Mouse (Mus musculus): Measurements from ENCODE around the gene Dhrs3. TPM values are rescaled to one million over a fixed set of nuclear protein-coding genes. Genes with fewer than 3 reads are reported as not detected.

The Dhrs3 gene
- total RNA-seq, 4 experiments from 2014 or later, result 30.2 to 35.8 (median 32.5) TPM

- DNase-seq (ENCODE audit: low spot score in 2 of 2), result no peak
These were observed 44.0 kb downstream of the Dhrs3 start for GRCm38 (mm10) chr4:144936563-144937154.

GRCm38 (mm10) chr4:144939847-144940411 is 47.3 kb downstream of the Dhrs3 start:
- no peak for DNase-seq (ENCODE audit: low spot score in 2 of 2)

DNA sequence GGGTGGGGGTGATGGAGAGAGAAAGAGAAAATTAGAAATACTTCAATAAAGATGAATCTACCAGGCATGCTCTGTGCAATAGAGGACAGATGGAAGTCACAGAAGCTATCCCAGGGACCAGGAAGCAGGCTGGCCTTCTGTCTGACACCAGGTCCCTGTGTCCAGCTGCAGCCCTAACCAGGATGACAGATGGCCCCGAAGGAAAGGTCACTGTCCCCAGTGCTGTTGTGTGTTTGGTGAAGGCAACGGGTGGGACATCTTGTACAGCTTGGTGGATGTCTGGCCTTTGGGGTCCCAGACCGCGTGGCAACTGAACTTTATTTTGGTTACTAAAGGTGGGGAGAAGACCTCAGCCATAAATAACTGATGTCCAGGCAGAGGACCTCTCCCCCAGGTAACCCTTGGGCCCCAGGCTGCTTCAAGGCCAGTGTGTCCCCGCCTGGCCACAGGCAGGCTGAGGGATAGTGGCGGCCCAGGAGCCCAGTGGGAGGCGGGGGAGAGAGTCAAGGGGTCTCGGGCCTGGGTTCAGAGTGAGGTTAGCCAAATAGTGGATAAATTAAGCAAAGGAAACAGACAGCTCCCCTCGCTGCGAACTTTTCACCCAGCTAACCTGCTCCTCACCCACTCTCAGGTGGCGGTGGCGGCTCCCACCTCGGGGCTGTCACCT is 48.3 kb downstream of the Dhrs3 start:
- no peak for DNase-seq (ENCODE audit: low spot score in 2 of 2)

GRCm38 (mm10) chr4:144942433-144942832 is 49.8 kb downstream of the Dhrs3 start:
- no peak for DNase-seq (ENCODE audit: low spot score in 2 of 2)

- DNase-seq (ENCODE audit: low spot score in 2 of 2), result no peak
These were observed 50.6 kb downstream of the Dhrs3 start for GRCm38 (mm10) chr4:144943273-144943672.

- DNase-seq (ENCODE audit: low spot score in 2 of 2), result no peak
These were observed 55.2 kb downstream of the Dhrs3 start for GRCm38 (mm10) chr4:144947738-144948390.

DNA sequence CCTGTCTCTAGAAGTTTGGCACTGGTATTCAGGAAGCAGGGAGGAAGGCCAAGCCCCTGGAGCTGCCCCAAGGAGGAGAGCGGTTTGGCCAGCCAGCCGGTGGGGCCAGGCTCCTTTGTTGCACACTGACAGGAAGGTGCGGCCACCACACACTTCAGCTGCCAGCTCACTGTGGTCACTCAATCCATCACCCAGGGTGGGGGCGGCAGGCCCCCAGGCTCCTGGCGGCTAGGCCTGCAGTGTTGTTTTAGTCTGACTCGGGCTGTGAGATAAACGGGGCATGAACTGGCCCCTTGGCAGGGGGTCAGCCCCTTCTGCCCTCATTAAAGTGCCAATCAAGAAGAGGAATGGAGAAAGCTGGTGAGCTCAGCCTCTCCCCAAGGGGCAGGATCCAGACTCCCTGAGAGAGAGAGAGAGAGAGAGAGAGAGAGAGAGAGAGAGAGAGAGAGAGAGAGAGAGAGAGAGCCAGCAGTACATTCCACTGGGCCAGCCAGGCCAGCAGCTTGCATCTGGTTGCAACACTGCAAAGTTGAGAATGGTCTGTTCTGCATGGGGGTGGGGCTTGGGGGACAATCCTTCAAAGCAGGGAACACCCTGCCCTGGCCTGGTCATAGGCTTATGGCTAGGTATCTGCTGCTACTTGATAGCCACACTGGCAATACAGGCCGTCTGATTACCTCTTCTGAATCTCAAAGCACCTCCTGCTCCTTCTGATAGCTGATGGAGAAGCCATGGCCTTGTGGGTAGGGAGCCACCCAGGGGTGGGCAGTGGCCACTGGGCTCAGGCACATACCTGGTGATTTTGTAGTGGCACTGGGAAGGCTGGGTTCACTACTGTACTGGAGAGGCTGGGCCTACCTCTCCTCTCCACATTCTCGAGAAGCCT is 57.1 kb downstream of the Dhrs3 start:
- DNase-seq (ENCODE audit: low spot score in 2 of 2), result no peak

GRCm38 (mm10) chr4:144950327-144950711 is 57.7 kb downstream of the Dhrs3 start:
- DNase-seq (ENCODE audit: low spot score in 2 of 2), result no peak

- no peak for DNase-seq (ENCODE audit: low spot score in 2 of 2)
These were observed 58.3 kb downstream of the Dhrs3 start for GRCm38 (mm10) chr4:144950883-144951282.

- no peak for DNase-seq (ENCODE audit: low spot score in 2 of 2)
These were observed 59.2 kb downstream of the Dhrs3 start for GRCm38 (mm10) chr4:144951859-144952258.

DNA sequence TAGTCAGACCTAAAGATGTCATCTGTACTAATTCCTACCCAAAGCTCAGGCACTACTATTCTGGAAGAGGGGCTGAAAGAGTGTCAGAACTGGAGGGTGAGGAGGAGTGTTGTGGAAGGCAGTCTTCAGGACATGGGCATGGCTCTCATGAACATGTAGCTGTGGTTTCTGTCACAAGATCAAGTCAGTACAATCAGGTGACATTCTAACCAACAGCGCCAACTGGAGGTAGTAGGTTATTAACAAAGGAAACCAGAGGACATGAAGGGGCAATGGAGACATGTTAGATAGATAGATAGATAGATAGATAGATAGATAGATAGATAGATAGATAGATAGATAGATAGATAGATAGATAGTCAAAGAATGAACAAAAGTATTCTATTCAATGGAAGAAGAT is 60.8 kb downstream of the Dhrs3 start:
- no peak for DNase-seq (ENCODE audit: low spot score in 2 of 2)

DNA sequence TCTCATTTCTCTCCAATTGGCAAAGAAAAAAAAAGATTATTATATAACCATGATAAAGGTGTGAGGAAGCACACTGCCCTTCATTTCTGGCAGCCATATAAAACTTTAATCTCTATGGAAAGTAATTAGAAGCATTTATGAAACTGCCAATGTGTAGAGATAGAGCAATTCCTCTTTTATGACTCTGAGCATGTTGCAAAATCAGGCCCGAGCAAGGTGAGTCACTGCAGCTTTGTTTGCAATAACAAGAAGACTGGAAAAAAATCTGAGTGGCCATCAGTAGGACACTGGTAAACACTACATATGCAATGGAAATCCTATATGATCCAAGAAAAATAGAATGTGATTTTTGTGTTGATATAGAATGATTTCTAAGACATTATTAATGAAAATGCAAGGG is 63.2 kb downstream of the Dhrs3 start:
- no peak for DNase-seq (ENCODE audit: low spot score in 2 of 2)

- DNase-seq (ENCODE audit: low spot score in 2 of 2), result no peak
These were observed 63.7 kb downstream of the Dhrs3 start for GRCm38 (mm10) chr4:144956293-144956692.

DNA sequence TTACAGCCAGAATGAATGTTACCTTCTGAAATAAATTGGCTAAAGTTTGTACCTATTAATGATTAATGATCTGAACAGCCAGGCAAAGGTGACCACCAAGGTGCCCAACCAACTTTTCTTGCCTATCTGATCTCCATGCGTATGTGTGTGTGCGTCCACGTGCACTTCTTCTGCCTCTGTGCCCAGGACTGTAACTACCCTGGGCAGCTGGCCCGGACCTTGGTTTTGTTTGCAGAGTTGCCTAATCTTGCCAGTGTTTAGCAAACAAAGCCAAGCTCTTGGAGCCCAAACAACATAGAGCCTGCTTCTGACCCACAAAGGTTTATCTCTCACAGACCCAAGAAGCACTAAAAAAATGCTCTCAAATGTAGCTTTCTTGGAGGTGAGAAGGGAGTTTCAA is 64.6 kb downstream of the Dhrs3 start:
- no peak for DNase-seq (ENCODE audit: low spot score in 2 of 2)

- DNase-seq (ENCODE audit: low spot score in 2 of 2), result no peak
These were observed 65.1 kb downstream of the Dhrs3 start for GRCm38 (mm10) chr4:144957721-144958120.

- no peak for DNase-seq (ENCODE audit: low spot score in 2 of 2)
These were observed 67.7 kb downstream of the Dhrs3 start for GRCm38 (mm10) chr4:144960188-144960904.

DNA sequence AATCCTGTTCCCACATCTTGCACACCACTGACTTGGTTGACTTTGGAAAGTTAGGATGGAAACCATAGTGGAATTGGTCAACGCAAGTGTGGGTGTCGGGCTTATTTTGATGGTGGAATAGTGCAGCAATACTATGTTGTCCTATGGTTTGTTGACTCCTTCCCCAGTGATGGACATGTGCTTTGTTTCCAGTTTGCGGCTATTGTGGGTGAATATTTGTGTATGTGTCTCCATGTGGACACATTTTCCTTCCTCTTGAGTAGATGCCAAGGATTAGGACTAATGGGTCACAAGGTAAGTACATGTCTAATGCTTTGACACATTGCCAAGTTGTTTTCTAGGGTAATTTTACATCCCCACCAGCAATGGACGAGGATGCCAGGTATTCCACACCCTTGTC is 68.6 kb downstream of the Dhrs3 start:
- DNase-seq (ENCODE audit: low spot score in 2 of 2), result no peak

DNA sequence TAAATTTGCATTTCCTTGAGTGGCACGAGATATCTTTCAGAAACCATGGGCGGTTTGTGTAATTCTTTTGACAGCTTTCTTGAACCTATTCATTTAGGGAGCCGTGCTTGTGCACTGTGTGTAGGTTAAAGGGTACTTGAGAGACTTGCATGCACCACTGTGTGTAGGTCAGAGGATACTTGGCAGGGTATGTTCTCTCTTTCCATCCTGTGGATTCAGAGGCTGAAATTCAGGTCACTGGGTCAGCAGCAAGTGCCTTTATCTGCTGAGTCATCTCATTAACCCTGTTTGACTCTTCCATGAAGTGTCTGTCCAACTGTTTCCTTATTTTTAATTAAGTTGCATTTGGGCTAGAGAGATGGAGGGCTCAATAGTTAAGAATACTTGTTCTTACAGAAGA is 69.1 kb downstream of the Dhrs3 start:
- no peak for DNase-seq (ENCODE audit: low spot score in 2 of 2)

GRCm38 (mm10) chr4:144965255-144965654 is 72.6 kb downstream of the Dhrs3 start:
- DNase-seq (ENCODE audit: low spot score in 2 of 2), result no peak

- DNase-seq (ENCODE audit: low spot score in 2 of 2), result no peak
These were observed 75.7 kb downstream of the Dhrs3 start for GRCm38 (mm10) chr4:144968371-144968770.

DNA sequence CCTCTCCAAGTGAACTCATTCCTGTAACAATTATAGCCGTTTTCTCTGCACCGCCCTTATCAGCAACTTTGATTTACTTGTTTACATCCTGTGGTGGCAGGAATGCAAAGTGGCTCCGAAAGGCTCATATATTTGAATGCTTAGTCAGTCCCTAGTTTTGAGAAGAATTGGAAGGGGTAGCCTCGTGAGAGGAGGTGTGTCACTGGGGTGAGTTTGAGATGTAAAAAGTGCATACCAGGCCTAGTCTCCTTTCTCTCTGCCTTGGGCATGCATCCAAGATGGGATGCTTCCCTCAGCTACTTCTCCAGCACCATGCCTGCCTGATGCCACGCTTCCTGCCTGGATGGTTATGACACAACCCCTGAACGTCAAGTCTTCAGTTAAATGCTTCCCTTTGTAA is 76.4 kb downstream of the Dhrs3 start:
- no peak for DNase-seq (ENCODE audit: low spot score in 2 of 2)
